Mouse (Mus musculus) retina, adult 2 months (tissue): ENCODE measurements around the gene Mrpl24.
A peak's percentile ranks its signal among the peaks of the same experiment; 100 is the strongest.

Experiments used
- DNase-seq: peaks from one replicate; pipeline ENCODE4 v3.0.0-alpha.2; 2012; ENCODE audit warnings: low read depth, low spot score

Mrpl24 gene

DNA sequence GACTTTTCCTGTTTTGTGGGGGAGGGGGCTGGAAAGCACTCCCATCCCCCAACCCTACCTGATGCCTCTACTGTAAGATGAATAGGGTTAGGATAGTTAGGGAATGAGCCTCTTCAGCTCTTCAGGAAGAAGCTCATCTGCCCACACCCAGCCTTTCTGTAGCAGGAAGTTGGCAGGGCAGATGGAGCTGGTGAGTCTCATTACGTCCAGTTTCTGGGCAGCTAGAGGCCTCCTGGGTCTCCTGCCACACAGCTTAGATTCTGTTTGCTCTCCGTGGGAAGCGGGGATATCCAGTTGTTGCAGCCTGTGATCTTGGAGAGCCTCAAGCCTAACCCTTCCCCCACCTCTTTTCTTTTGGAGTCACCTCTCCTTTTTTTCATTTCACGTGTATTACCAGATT, 9.4 kb upstream of the Mrpl24 start:
- DNase-seq, result no peak

DNA sequence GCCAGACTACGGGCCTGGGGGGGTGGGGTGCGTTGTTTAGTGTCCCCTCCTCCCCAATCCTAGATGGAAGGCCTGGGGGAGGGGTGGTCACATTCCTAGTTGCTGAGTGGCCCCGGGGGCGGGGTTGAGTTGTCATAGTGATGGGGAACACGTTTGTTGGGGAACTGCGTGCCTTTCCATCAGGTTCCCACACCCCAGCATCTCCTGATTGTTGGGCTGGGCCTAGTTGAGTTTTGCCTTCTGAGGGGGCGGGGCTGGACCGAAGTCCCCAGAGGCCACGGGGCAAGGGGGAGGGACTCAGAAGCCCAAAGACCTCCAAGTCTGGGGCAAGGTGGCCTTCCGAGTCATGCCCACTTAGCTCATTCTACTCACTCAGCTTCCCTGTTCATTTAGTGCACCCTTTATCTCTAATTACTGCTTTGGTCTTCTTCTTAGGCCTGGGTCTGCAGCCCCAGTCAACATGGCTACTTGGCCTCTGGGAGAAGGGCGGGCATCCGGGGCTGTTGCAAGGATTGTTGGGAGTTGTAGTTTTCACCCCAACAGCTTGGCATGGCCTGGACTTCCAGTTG, 8.6 kb upstream of the Mrpl24 start:
- DNase-seq, result peak; percentile 57

DNA sequence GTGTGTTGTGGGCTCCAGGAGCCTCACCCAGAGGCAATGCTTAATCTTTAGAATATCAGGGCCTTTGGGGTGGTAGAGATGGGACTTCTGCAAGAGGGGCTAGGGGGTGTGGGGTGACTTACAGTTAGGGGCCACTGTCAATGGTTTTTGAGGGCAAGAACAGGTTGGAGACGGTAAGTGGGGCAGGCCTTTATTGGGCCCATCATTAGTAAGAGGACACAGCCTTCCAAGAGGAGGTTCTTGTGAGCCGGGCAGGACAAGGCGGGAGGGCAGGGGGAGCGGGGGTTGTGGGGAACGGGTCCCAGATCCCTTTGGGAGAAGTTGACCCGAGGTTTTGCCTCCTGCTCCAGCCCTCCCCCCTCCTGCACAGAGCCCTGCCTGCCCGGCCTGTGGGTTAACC, 5.8 kb upstream of the Mrpl24 start:
- no peak for DNase-seq

DNA sequence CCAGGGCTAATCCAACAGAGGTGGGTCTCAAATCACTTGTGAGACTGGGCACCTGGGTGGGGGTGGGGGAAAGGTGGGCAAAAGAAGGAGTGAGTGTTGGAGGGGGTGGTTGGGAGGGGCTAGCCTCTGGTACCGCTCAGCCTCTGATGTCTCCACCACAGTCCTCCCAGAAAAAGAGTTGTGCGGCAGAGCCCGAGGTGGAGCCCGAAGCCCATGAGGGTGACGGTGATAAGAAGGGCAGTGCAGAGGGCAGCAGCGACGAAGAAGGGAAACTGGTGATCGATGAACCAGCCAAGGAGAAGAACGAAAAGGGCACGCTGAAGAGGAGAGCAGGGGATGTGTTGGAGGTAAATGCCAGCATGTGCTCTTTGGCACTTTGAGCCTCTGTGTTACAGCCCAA, 5.4 kb upstream of the Mrpl24 start:
- no peak for DNase-seq

DNA sequence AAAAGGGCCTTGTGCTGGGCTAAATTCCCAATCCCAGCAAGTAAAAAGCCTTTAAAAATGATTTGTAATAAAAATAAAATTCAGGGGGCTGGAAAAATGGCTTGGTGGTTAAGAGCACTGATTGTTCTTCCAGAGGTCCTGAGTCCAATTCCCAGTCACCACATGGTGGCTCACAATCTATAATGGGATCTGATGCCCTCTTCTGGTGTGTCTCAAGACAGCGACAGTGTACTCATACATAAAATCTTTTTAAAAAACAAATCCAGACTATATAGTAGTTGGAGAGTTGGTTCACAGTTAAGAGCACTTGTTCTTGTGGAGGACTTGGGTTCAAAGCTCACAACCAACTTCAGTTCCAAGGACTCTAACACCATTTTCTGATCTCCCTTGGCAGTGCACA, 2.3 kb upstream of the Mrpl24 start:
- no peak for DNase-seq

DNA sequence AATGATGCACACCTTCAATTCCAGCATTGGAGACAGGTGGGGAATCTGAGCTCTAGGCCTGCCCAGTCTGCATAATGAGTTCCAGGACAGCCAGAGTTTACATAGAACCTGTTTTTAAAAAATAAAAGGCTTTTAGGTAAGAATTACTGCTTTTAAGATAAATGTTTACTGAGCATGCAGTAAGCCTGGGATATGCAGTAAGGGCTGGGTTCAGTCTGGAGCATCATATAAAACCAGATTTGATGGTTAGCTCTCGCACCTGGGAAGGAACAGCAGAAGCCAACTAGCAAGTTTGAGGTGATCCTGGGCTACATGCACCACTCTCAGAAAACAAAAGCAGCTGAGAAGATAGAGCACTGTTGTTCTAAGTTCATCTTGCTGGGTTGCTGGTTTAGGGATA, 755 bp upstream of the Mrpl24 start:
- DNase-seq, result no peak

DNA sequence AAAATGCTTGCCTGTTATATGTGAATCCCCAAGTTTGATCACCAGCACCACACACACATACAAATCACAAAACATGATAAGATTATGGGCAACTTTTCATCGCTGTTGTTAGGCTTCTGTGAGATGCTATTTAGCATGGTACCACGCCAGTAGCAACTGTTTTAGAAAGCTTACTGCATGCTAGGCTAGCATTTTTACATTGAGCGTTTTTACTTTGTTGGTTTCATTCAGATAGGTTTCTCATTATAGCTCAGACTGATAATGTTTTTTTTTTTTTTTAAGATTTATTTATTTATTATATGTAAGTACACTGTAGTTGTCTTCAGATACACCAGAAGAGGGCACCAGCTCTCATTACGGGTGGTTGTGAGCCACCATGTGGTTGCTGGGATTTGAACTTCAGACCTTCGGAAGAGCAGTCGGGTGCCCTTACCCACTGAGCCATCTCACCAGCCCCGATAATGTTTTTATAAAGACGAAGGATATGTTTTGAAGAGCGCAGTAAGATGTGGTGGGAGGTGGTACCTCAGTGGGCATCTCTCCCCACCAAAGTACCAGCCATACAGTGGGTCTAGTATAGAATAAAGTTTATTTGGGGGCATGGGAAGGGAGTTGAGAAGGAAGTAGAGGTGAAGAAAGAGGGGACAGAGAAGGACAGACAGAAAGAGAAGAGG, 1.1 kb downstream of the Mrpl24 start:
- no peak for DNase-seq

DNA sequence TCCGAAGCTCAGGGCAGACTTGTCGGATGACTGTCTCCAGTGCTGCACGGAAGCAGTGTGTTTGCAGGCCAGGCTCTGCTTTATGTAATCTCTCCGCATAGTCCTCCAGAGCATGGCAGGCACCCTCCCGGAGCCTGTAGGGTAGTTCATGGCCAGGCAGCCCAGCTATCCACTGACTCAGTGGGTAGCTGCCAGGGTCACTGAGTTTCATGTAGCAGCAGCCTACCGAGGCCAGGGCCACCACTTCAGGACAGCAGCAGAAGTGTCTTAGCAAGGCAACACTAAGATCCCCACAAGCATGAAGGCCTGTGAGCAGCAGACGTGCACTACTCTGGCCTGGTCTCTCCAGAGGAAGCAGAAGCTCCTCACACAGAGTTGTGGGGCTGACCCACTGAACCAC, 5.7 kb downstream of the Mrpl24 start:
- no peak for DNase-seq

DNA sequence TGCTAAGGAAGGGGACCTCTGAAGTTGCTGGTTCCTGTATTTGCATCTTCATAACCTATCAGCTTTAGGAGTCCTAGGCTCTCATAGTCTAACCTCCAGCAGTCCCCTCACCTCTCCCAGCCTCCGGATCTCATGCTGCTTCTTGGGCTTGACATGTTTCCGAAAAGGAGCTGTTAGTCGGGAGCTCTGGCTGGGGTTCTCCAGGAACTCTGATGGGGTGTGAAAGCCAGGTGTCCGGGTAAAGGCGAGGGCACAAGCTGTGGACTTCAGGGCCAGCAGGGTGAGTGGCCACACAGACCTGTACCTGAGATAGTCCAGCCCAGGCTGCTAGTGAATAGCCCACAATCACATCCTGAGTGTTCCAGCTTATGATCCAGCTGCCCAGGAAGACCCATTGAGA, 8.1 kb downstream of the Mrpl24 start:
- DNase-seq, result no peak

DNA sequence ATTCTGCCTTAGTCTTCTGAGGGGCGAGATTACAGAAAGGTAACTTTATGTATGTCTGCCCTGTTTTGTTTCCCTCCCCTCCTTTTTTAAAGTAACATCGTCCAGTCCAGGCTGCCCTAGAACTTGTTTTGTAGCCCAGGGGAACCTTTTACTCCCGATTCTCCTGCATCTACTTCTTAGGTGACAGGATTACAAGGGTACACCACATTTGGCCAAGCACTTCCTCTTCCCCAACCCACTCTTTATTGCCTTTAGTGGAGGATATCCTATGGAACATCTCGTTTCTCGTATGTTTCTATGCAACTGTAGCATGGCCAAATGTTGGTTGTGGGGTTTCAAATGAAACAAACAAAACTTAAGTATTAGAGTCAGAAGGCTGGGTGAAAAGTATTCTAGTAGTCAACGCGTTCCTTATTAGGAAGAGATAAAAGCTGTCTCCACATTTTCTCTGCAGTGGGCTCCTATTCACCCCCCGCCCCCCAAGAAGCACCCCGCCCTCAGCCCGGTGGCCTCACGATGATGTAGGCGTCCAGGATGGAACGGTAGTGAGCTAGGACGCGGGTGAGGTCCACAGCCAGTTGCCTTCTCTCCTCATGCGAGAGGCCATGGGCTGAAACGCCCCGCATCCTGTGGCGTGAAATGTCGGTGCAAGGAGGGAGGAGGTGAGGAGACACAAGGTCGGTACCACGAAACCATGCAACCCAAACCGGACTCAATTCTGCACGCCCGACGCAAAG, 10.2 kb downstream of the Mrpl24 start:
- no peak for DNase-seq

DNA sequence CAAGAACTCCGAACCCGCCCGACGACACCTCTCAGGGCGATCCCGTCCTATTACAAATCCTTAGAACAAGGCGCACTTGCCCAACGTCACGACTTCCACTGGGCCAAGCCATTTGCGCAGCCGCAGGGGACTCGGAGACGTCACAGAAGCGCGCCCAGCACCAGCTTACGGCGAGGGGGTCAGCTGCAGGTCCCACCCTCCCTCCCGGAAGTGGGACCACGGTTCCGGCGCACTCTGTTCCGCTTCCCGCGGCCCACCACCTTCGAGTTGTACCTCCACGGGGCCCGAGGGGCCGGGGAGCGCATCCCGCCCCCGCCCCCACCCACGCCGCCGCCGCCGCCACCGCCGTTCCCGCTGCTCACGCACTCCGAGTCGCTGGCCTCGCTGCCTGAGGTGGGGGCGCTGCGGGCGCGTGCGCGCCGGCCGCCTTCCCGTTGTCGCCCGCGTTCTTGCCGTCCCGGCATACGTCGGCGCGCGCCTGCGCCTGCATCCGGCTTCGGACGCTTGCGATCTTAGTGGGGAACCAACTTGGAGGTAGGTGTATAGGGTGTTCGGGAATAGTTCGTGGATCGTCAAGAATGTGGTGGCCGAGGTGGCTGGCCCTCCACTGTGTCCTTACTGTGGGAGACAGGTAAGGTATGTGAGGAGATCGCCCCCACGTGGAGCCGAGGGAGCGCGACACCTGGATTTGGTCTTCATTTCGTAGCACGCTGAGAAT, 10.9 kb downstream of the Mrpl24 start, which contains the start of the genes Isg20l2 and Rrnad1:
Gene Isg20l2 (plus strand): TSS at position 237 of the 718 bp plus-strand sequence.
Gene Rrnad1 (minus strand): TSS at position 640 of the 718 bp plus-strand sequence.
- DNase-seq, result peak; percentile 94

DNA sequence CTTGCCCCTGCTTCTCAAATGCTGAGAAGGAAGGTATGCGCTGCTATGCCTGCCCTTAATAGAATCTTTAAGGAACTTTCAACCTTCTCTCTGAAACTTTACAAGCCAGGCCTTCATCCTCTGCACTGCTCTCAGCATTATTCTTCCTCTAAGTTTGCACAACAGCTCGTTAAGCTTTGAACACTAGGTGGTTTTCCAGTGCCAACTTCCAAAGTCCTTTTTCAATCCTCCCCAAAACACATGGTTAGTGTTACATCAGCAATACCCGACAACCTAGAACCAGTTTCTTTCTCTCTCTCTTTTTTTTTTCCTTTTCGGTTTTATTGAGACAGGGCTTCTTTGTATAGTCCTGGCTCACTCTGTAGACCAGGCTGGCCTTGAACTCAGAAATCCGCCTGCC, 14.7 kb downstream of the Mrpl24 start:
- no peak for DNase-seq

DNA sequence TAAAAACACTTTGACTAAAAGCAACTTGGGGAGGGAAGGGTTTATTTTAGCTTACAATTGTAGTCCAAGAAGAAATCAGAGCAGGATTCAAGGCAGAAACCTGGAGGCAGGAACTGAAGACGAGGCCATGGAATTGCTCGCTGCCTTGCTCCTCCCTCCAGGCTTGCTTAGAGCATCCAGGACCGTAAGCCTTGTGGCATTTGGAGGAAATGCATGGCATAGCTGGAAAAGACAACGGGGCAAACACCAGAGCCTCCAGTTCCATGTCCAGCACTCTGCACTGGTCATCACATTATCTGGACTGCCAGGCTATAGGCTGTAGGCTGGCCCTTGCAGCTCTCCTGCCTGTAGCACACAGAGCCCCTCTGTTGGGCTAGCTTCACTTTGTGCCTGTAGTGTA, 15.2 kb downstream of the Mrpl24 start:
- no peak for DNase-seq

DNA sequence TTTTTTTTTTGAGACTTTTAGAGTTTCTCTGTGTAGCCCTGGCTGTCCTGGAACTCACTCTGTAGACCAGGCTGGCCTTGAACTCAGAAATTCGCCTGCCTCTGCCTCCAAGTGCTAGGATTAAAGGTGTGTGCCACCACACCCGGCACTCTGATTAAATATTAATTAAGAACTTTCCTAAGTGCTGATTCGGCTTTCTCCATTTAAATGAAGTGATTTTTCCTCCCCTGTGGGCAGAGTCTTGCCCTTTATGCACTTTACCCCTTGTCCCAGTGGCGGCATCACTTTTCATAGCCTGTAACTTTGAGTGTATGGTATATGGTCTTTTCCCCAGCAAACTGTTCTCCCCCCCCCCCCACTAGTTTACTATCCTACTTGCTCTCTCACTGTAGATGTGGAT, 15.9 kb downstream of the Mrpl24 start:
- no peak for DNase-seq

DNA sequence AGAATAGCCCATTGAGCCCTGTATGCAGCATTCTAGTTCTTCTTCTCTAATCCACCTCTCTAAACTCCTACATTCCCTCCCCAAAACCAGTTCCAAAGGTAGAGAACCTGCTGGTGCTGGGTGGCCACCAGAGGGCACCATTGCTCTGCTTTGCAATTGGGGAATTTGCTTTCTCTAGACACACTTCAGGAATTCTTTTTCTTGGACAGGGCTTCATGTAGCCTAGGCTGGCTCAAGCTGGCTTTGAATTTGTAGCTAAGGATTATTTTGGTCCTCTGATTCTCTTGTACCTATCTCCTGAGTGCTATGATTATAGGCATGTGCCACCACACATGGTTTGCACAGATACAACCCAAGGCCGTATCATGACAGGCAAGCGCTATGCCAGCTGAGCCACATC, 16.5 kb downstream of the Mrpl24 start:
- DNase-seq, result peak; percentile 25

DNA sequence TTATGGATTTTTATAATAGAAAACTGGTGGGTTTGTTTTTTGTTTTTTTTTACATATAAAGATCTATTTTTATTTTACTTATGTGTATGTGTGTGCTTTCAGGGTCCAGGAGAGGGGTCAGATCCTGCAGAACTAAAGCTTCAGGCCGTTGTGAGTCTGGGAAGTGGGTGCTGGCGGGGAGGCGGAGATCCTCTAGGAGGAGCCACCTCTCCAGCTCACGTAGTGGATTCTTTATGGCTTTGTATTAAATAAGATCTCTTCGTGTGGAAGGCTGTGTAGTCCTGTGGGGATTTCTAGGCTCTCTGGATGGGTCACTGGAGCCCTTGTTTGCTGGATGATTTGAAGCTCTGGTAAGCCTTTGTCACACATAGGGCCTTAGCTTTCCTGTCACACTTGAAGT, 21.3 kb downstream of the Mrpl24 start:
- no peak for DNase-seq

DNA sequence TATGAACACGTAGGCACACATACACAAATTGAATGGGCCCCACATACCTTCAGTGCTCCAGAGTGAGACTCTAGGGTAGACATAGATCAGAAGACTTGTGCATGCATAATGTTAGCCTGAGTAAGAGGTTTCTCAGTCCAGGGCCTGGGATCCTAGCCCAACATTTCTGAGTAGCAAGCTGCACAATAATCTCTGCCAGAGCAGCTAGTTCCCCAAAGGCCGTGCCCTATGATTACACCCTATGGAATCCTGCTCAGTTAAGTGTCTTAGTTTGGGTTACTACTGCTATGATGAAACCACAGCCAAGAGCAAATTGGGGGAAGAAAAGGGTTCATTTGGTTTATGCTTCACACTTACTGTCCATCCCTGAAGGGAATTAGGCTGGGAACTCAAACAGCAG, 23.2 kb downstream of the Mrpl24 start:
- no peak for DNase-seq

DNA sequence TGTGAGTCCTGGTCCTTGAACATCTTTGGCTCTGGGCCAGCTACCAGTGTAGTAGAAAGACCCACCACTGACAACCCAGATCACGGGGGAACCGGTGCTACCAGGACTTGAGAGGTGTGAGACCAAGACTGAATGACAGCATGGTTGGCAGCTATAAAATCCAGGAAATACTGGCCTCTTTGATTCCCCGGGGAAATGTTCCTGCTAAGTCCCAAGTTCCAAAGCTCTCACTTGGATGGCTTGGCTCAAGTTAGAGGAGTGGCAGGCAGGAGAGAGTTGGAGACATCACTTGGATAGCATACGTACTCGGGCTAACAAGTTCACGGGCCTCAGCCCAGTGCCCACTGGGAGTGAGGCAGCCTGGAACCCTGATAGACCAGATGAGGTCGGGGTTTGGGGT, 24.3 kb downstream of the Mrpl24 start:
- no peak for DNase-seq

DNA sequence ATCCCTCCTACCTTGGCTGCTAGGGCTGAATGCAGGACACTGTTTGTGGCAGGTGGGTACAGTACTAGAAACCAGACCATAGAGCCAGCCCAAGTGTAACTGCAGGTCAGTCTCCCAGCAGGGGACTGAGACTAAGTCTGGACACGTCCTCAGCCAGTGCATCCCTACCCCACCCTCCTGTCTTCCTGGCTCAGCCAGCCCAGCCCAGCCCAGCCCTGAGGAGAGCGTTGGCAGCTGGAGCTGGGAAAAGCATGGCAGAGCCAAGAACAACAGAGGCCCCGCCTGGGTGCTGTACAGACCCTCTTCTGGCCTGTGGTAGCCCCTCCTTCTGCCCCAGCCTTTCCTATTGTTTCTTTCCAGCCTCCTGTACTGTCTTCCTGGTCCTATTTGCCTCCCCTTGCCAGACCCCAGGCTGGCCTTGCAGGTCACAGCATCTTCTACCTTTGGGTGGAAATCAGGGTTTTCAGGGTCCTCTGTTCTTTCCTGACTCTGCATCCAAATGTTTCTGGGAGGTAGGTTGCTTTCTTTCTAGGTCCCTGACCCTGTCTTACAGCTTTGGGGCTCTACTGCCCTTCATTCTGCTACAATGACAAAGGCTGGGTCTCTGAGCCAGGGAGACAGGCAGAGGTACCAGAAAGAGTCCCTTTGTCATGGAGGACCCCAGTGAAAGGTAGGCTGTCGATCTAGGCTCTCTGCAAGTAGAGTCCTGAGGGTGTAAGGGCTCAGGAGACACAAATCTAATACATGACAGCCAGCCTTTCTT, 25.7 kb downstream of the Mrpl24 start:
- DNase-seq, result no peak

DNA sequence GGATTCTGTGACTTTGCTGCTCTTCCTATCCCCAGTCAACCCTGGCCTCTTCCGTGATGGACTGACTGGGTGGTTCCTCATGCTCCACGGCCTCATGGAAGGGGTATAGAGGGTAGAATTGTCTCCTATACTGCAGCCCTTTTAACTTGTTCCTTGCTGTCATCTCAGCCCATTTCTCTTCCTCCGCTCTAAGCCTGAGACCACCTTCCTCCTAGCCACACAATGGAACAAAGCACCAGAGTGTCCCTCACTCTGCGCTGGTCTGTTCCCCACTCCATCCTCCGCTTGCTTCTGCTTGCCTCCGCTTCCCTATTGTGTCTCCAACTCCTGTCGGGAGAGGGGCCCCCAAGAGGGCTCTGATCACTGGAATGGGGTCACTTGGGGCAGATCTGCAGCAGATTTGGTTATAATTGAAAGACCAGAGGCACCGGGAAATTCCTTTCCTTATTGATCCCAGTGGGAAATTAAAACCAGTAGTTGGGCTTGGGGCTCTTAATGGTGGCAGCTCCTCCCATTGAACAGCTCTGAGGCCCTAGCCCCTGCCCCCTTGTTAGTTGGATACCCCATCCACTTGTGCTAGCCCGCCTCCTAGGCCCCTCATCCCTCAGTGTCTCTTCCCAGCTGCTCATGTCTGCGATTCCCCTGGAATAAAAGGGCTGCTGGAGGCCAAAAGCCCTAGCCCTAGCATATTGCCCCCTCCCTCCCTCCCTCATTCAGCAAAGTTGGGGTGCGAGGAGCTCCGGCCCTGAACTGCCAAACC, 26.7 kb downstream of the Mrpl24 start:
- no peak for DNase-seq

DNA sequence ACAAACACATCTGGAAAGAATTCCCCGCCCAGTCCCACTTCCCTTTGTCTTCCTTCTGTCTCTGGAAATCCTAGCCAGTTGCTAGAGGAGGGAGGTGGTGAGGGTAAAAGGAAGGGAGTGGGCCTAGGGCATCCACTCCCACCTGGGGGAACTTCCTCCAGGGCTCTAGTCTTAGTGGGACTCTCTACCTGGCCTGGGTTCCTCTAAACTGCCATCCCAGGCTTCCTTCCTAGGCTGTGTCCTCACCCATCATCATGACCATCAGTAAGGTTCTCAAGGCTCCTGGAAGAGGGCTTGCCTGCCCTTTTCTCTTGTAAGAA, 27.2 kb downstream of the Mrpl24 start:
- DNase-seq, result no peak
